Mouse (Mus musculus) C2C12 (cell line): ENCODE results near the gene Krt90.

ENCODE experiments used
- CEBPB ChIP-seq: IDR thresholded peaks from one replicate; pipeline ENCODE4 v1.6.1; 2011; ENCODE audit warnings: low read depth, mild to moderate bottlenecking, control low read depth, moderate library complexity
- CTCF ChIP-seq: IDR thresholded peaks from one replicate; pipeline ENCODE4 v1.5.1; 2011; ENCODE audit not compliant: control insufficient read depth, insufficient read depth, insufficient read length
- MAX ChIP-seq: IDR thresholded peaks from one replicate; pipeline ENCODE4 v1.6.1; 2011; ENCODE audit warnings: mild to moderate bottlenecking, control low read depth
- MYOD1 ChIP-seq: IDR thresholded peaks from one replicate; pipeline ENCODE4 v1.6.1; 2011; ENCODE audit warnings: low read depth; ENCODE audit not compliant: control insufficient read depth, insufficient read length
- MYOG ChIP-seq: IDR thresholded peaks from one replicate; pipeline ENCODE4 v1.6.1; 2011; ENCODE audit not compliant: control insufficient read depth, insufficient read length; ENCODE audit errors: extremely low read depth
- USF1 ChIP-seq: IDR thresholded peaks from one replicate; pipeline ENCODE4 v1.6.1; 2011; ENCODE audit warnings: low read depth, mild to moderate bottlenecking, control low read depth, moderate library complexity

GRCm38 (mm10) chr15:101538580-101538900 is 24.2 kb downstream of the Krt90 start:
- TF ChIP-seq USF1 (no peak), CTCF (no peak), MYOD1 (no peak), MAX (no peak), MYOG (no peak), CEBPB (no peak)
